Mouse (Mus musculus) lung, embryonic 16.5 days (tissue): ENCODE data around the gene Rgs3. TPM values are rescaled to one million over a fixed set of nuclear protein-coding genes. Genes with fewer than 3 reads are reported as not detected.

Experiments
- ATAC-seq: fragments of 200-750 bp; cut with Nextera tagmentation; 2 replicates; pipeline ENCODE4 v1.8.0; 2017; ENCODE audit warnings: low read depth, mild to moderate bottlenecking, moderate library complexity
- H3K27ac ChIP-seq: fragments of 300-500 bp; sonication (generic); 2 replicates; pipeline ENCODE4 v1.5.1; 2014; ENCODE audit warnings: mild to moderate bottlenecking, control low read depth, low read length
- H3K27me3 ChIP-seq: fragments of 300-500 bp; sonication (generic); 2 replicates; pipeline ENCODE4 v1.6.1; 2014; ENCODE audit warnings: low read depth, low read length, mixed read lengths; ENCODE audit not compliant: control insufficient read depth, insufficient read depth
- H3K36me3 ChIP-seq: fragments of 300-500 bp; sonication (generic); 2 replicates; pipeline ENCODE4 v1.6.1; 2014; ENCODE audit warnings: low read length; ENCODE audit not compliant: control insufficient read depth, insufficient read depth
- H3K4me1 ChIP-seq: fragments of 300-500 bp; sonication (generic); replicated peaks from 2 replicates; pipeline ENCODE4 v1.6.1; 2014; ENCODE audit warnings: low read length, mixed read lengths; ENCODE audit not compliant: control insufficient read depth, insufficient read depth
- H3K4me2 ChIP-seq: fragments of 300-500 bp; sonication (generic); 2 replicates; pipeline ENCODE4 v1.6.1; 2014; ENCODE audit warnings: low read depth, low read length, control low read depth
- H3K4me3 ChIP-seq: fragments of 300-500 bp; sonication (generic); 2 replicates; pipeline ENCODE4 v1.5.1; 2014; ENCODE audit warnings: mild to moderate bottlenecking, low read length, control low read depth
- H3K9ac ChIP-seq: fragments of 300-500 bp; sonication (generic); 2 replicates; pipeline ENCODE4 v1.6.1; 2014; ENCODE audit warnings: low read length, control low read depth
- H3K9me3 ChIP-seq: fragments of 300-500 bp; sonication (generic); 2 replicates; pipeline ENCODE4 v1.6.1; 2016; ENCODE audit warnings: low read length; ENCODE audit not compliant: control insufficient read depth
- WGBS: fragments of 180-500 bp; shearing (Covaris S2); extraction: QIAGEN DNeasy Blood & Tissue Kit; methylation state at CpG from one replicate; pipeline ENCODE4 v1.1.7; 2014; 5-methylcytosine and 5-hydroxymethylcytosine counted together
- polyA plus RNA-seq: library from polyadenylated mRNA; unstranded; fragments of >200 nt; fragmentation: Nextera tagmentation; extraction: Ambion mirVana; gene quantifications from 2 replicates; pipeline ENCODE4 v1.2.1, GENCODE M21; 2015

Gene Rgs3
- polyA plus RNA-seq, 1 experiment from 2014 or later, result 57.4 TPM

DNA sequence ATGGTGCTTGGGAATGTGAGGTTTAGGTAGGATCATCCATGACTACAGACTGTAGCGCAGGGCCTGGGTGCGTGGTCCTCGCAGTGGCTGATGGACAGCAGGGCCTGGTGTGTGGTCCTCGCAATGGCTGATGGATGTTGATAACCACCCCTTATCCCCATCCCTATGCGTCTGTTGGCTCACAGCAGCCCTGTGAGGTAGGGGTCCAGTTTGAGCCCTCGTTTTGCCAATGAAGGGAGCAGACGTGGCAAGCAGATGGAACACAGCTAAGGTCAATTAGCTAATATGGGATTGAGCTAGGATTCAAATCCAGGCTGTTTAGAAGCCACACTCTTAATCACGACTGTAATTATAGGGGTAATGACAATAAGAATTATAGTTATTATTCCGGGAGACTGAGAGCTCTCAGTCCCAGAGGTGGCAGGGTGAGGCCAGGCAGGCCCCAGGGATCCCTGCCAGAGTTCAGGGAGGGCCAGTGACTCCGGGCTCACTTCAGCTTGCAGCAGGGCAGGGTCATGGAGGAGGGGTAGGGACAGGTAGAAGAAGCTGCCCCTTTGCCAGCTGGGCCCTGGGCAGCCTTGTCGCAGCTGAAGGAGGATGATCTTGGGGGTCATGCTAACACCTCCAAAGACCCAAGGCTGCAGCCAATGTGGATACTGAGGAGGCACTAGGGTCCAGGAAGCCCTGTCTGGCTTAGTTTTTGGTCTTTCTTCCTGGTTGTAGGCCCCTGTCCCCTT, 135.2 kb downstream of the Rgs3 start:
- H3K9ac ChIP-seq, result no peak overlapping the region
- ATAC-seq, result no peak
- peaks cover 44% of the 10 kb centered on the region for H3K4me1 ChIP-seq
- WGBS, result 81% methylated on average over 11 of the region's 11 CpGs
- H3K4me2 ChIP-seq, result no peak overlapping the region
- no peaks in the 10 kb centered on the region for H3K9me3 ChIP-seq
- no peak overlapping the region for H3K4me3 ChIP-seq
- H3K27ac ChIP-seq, result 0 out of 2 replicates have a peak overlapping the region, but pooled peaks have one; percentile 7
- H3K36me3 ChIP-seq, result peaks cover 3% of the 10 kb centered on the region; the same call in 1 of the 2 replicates
- H3K27me3 ChIP-seq, result no peaks in the 10 kb centered on the region

GRCm38 (mm10) chr4:62695523-62695922, 135.9 kb downstream of the Rgs3 start:
- no peaks in the 10 kb centered on the region for H3K27me3 ChIP-seq
- WGBS, result 47% methylated on average over 8 of the region's 8 CpGs
- H3K27ac ChIP-seq, result peak overlapping the region; percentile 34; the same call in 1 of the 2 replicates
- peaks cover 5% of the 10 kb centered on the region; the same call in 1 of the 2 replicates for H3K36me3 ChIP-seq
- no peak overlapping the region for H3K4me2 ChIP-seq
- no peak overlapping the region for H3K4me3 ChIP-seq
- H3K9ac ChIP-seq, result no peak overlapping the region
- peaks cover 49% of the 10 kb centered on the region for H3K4me1 ChIP-seq
- H3K9me3 ChIP-seq, result no peaks in the 10 kb centered on the region
- peak; percentile 3; the same call in 1 of the 2 replicates for ATAC-seq

DNA sequence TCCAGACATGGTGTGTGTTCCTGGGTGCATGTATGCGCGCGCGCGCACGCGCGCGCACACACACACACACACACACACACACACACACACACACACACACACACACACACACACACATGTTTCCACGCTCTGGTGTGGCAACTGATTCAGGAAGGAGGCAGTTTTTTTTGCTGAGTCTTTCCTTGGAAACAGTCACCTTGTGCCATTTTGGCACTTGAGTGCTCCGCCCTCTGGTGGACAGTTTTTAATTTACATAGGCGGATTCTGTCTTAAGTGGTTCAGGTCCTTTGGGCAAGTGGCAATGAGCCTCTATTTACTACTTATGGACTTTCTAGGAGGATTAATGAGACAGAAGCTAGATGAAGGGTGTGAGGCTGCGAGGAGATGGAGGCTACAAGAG, 136.3 kb downstream of the Rgs3 start:
- Histone ChIP-seq H3K4me1 (peaks cover 49% of the 10 kb centered on the region), H3K9ac (no peak overlapping the region)
- 55% methylated on average over 9 of the region's 13 CpGs for WGBS

GRCm38 (mm10) chr4:62696699-62697404, 137.2 kb downstream of the Rgs3 start:
- ATAC-seq, result 0 out of 2 replicates have a peak, but pooled peaks have one; percentile 8
- 35% methylated on average over 7 of the region's 7 CpGs for WGBS
- Histone ChIP-seq H3K36me3 (peaks cover 14% of the 10 kb centered on the region; the same call in 1 of the 2 replicates), H3K9me3 (no peaks in the 10 kb centered on the region), H3K27ac (peak overlapping the region; percentile 76), H3K4me3 (no peak overlapping the region), H3K4me2 (no peak overlapping the region), H3K4me1 (peaks cover 43% of the 10 kb centered on the region), H3K9ac (no peak overlapping the region), H3K27me3 (no peaks in the 10 kb centered on the region)

More for the DNA sequence above, 136.3 kb downstream of the Rgs3 start:
- ATAC-seq, result no peak
- H3K4me2 ChIP-seq, result no peak overlapping the region
- peaks cover 8% of the 10 kb centered on the region; the same call in 1 of the 2 replicates for H3K36me3 ChIP-seq
- H3K4me3 ChIP-seq, result no peak overlapping the region
- no peaks in the 10 kb centered on the region for H3K9me3 ChIP-seq
- no peaks in the 10 kb centered on the region for H3K27me3 ChIP-seq
- H3K27ac ChIP-seq, result peak overlapping the region; percentile 34; the same call in 1 of the 2 replicates

DNA sequence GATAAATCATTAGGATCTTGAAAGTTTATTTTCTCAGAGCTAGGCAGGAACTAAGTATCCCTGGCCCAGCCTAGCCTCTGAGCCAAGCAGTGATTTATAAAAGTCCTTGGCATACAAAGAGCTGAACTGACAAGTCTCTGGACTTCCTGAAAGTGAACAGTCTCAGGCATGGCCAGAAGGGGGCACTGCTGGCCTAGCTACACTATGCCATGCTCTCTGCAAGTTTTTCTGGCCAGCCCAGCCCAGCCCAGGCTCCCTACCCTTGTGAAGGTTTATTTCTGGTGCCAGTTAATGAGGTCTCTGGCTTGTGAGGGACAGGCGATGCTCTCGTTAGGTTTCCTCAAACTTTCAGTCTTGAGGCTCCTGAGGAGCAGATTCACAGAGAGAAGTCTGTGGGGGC, 137.8 kb downstream of the Rgs3 start:
- Histone ChIP-seq H3K9me3 (no peaks in the 10 kb centered on the region), H3K27me3 (no peaks in the 10 kb centered on the region), H3K4me2 (no peak overlapping the region), H3K36me3 (peaks cover 14% of the 10 kb centered on the region; the same call in 1 of the 2 replicates), H3K9ac (no peak overlapping the region), H3K27ac (peak overlapping the region; percentile 76), H3K4me3 (no peak overlapping the region), H3K4me1 (peaks cover 43% of the 10 kb centered on the region)
- ATAC-seq, result peak; percentile 65
- 14% methylated on average over 2 of the region's 2 CpGs for WGBS

- Histone ChIP-seq H3K9me3 (no peaks in the 10 kb centered on the region), H3K4me1 (peaks cover 40% of the 10 kb centered on the region), H3K4me3 (no peak overlapping the region), H3K4me2 (no peak overlapping the region), H3K27ac (no peak overlapping the region), H3K9ac (no peak overlapping the region), H3K27me3 (no peaks in the 10 kb centered on the region), H3K36me3 (peaks cover 19% of the 10 kb centered on the region)
- ATAC-seq, result no peak
- 48% methylated on average over 3 of the region's 3 CpGs for WGBS
Observed at GRCm38 (mm10) chr4:62698521-62698920, 138.9 kb downstream of the Rgs3 start.

GRCm38 (mm10) chr4:62699191-62699812, 139.7 kb downstream of the Rgs3 start:
- peak; percentile 93 for ATAC-seq
- Histone ChIP-seq H3K9ac (peak overlapping the region; percentile 63), H3K27ac (peak overlapping the region; percentile 68), H3K4me2 (peak overlapping the region; percentile 64), H3K27me3 (no peaks in the 10 kb centered on the region), H3K36me3 (peaks cover 25% of the 10 kb centered on the region), H3K4me3 (peak overlapping the region; percentile 49), H3K4me1 (peaks cover 40% of the 10 kb centered on the region), H3K9me3 (no peaks in the 10 kb centered on the region)
- WGBS, result under 1% methylated on average over 10 of the region's 10 CpGs

GRCm38 (mm10) chr4:62700426-62700825, 140.8 kb downstream of the Rgs3 start:
- Histone ChIP-seq H3K4me3 (peak overlapping the region; percentile 49), H3K36me3 (peaks cover 25% of the 10 kb centered on the region), H3K27me3 (no peaks in the 10 kb centered on the region), H3K9me3 (no peaks in the 10 kb centered on the region), H3K4me2 (peak overlapping the region; percentile 64), H3K9ac (peak overlapping the region; percentile 63), H3K27ac (peak overlapping the region; percentile 20; the same call in 1 of the 2 replicates), H3K4me1 (peaks cover 40% of the 10 kb centered on the region)
- WGBS, result 56% methylated on average over 5 of the region's 5 CpGs
- ATAC-seq, result no peak

- Histone ChIP-seq H3K27ac (no peak overlapping the region), H3K9me3 (no peaks in the 10 kb centered on the region), H3K36me3 (peaks cover 25% of the 10 kb centered on the region), H3K4me1 (peaks cover 17% of the 10 kb centered on the region), H3K4me3 (no peak overlapping the region), H3K9ac (no peak overlapping the region), H3K4me2 (no peak overlapping the region), H3K27me3 (no peaks in the 10 kb centered on the region)
- ATAC-seq, result no peak
- 73% methylated on average over 9 of the region's 9 CpGs for WGBS
Observed at GRCm38 (mm10) chr4:62703151-62703550, 143.5 kb downstream of the Rgs3 start.
